Mouse (Mus musculus): ENCODE data around the gene Ubap2l.

Gene Ubap2l

DNA sequence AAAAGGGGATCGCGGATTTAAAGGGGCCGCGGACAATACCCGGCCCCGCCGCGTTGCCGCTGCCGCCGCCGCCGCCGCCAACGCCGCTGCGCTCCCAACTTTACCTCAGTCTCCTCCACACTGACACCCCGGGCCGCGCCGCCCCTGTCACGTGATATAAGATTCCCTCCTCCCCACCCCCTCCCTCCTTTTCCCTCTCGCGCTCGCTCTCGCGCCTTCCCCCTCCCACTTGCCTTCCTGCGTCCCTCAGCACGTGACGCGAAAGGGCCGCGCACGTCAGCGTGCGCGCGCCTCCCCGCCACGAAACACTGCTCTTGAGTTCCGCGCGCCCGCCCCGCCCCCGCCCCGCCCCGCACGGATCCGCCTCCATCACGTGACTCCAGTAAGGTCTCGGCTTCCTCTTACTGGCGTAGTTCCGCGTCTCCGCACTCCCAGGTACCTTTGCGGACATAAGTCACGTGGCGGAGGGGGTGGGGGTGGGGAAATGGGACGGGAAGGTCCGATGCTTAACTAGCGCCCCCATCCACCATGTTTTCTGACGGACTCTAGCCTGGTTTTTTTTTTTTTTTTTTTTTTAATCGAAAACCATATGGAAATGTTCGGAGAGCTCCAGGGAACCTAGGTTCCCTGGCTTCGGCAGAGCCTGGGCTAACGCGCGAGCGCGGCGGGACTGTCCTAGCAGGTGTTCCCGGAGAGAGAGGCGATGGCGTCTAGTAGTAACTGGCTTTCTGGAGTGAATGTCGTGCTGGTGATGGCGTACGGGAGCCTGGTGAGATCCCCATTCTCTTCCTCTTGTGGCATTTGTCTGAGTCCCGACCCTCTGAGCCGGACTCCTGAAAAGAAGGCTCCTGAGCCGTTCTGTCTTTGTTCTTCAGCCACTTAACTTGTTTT is at the start of gene Ubap2l:
Ubap2l (minus strand) TSS at position 278 of the 891 bp plus-strand sequence.
- peak; percentile 97 to 99 for DNase-seq

DNA sequence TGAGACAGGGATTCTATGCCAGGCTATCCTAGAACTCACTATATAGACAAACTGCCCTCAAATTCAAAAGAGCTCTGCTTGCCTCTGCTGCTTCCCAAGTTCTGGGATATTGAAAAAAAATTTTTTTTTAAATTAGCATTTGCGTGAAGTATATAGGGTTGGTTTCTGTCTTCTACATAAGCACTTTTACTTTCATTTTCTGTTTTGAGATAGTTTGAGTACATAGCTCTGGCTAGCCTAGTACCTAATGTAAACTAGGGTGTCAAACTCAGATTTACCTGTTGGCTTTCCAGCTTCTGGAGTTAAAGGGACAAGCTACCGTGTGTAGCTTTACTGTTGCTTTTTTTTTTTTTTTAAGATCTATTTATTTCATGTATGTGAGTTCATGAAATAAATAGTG is 49.2 kb upstream of the Ubap2l start:
- DNase-seq, result no peak

DNA sequence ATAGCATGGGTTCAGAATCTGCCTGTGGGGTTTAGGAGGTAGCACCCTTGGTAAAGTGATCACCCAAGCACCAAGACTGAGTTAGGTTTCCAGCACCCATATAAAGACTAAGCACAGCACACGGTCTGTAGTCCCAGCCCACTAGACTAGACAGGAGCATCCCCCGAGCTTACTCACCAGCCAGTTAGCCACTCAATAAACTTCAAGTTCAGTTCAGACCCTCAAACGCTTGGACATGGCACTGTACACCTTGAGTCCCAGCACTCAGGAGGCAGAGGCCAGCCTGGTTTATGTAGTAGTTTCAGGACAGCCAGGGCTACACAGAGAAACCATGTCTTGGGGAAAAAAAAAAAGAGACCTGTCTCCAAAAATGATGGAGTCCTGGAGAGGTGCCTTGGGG is 48.6 kb upstream of the Ubap2l start:
- no peak for DNase-seq

DNA sequence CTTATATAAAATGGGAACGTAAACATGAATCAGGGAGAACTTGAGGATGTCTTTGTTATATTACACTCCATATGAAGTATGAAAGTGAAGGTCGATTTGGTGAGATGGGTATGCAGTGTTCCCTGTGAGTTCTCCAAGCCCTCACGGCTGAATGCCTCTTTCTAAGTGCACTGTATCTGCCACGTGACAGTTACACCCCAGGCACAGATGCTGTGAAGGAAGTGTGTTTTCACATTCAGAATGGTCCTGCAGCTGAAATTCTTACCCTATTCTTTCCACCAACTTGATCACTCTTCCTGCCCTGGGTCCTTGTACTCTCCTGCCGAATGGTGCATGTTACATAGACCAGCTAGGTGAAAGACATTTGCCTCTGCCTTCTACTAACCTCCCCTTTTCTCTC is 45.5 kb upstream of the Ubap2l start:
- DNase-seq, result no peak

DNA sequence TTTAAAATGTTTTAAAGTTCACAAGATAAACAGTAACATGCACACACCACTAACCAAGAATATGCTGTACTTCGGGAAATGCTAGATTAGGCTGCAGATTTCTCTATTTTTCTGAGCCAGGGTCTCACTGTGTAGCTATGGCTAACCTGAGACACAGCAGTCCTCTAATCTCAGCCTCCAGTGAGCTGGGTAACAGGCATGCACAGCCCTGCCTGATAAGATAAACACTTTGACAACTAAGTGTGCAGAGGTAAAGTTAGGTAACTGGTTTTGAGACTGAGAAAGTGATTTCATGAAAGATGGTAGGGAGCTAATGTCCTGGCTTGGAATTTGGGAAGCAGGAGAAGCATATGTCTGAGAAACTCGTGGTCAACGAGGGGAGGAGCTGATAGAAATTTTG is 42.0 kb upstream of the Ubap2l start:
- DNase-seq, result no peak

DNA sequence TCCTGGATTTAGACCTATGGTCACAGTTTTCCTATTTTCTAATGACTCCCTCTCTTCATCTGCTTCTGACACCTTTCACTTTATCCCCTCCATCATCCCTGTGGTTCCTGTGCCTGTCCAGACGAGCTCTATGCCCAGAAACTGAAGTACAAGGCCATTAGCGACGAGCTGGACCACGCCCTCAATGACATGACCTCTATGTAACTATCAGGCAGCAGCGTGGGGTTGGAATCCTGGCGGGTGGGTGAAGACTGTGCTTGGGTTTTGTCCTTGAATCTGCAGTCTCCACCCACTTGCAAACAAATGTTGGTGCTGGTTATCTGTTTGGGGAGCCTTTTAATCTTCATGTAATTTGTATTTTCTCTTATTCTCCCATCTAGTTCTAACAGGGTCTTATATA is 38.5 kb upstream of the Ubap2l start:
- no peak for DNase-seq

DNA sequence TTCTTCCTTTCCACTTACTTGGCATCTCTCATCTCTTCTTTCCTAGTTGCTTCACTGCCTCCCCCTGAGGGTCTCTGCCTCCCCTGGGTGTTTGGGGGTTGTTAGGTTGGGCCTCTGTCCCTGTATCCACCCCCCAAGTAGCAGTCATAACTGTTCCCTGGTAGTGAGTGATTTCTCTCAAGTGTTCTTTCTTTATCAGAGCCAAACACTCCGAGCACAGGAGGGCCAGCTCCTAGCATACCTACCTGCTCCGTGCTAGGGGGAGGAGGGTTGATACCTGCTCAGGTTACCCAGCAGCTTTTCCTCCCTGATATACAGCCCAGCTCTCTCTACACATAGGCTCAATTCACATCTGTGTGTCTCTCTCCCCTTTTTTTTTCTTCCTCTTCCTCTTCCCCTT is 36.2 kb upstream of the Ubap2l start:
- no peak for DNase-seq

DNA sequence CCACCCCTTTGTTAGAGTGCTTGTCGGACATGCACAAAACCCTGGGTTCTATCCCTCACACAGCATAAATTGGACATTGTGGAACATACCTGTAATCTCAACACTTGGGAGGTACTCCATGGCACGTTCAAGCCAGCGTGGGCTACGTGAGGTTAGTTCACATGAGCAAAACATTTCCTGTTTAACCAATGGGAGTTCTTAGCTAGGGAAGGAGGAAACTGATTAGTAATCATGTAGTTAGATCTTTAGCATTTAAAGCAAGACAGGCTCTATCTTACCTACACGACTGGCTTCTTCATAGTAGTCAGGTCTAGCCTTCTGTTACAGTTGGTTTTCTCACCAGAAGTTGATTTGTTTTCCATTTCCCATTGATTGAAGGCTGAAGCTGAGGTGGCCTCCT is 33.6 kb upstream of the Ubap2l start:
- DNase-seq, result no peak

DNA sequence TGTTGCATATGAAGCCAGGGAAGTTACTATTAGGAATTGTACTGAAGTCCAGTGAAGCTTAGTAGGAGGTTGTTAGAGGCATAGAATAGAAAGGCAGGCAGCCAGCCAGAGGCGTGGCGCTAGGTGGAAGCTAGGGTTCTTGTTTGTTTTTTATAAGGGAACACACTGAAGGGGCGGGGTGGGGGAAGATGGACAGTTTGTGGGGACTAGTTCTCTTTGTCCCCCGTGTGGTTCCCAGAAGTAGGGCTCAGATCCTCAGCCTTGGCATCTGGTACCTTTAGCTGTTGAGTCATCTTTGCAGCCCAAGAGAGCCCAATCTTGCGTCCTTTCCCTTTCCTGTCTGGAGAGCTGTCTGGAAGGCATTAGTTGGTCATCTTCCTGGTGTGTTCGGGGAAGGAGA is 32.9 kb upstream of the Ubap2l start:
- no peak for DNase-seq

DNA sequence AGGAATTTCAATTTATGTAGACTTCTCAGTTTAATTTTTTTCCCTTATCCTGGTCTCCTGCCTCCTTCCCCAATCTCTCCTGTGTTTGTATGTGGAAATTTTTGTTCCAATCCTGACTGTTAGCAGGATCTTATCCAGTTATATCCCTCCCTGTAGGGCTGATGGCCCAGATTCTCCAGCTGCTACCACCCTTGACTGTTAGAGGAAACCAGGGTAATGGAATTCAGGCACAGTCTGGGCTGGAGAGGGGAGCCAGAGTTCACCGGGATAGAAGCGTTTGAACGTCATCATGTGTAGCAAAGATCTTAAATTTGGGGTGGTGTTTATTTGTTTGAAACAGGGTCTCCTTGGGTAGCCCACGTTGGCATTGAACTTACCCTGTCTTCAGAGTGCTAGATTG is 32.4 kb upstream of the Ubap2l start:
- no peak for DNase-seq

DNA sequence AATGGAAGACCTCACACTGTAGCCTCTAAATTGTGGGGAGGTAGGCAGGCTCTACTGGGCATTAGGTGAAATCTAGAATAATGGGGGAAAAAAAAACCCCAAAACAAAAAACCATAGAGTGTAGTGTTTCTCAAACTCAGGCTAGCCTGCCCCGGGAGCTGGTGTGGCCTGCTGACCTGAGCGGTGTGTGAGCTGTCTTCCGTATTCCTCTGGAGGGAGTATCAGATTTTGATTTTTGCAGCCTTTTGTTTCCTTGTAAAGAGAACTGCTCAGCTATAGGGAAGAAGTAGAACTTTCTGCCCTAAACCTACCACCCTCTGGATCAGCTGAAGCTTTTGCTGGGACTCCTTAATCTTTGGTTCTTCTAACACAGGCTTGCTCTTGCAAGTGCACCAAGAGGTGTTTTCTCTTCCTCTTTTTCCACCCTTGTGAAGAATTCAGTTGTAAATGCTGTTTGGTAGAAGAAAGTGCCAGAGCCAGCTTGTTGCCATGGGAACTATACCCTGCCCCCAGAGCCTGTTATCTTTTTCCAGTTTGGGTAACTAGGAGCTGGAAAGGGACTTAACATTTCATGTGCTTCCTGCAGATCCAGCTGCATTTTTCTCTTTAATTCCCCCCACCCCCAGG is 31.4 kb upstream of the Ubap2l start:
- no peak for DNase-seq

DNA sequence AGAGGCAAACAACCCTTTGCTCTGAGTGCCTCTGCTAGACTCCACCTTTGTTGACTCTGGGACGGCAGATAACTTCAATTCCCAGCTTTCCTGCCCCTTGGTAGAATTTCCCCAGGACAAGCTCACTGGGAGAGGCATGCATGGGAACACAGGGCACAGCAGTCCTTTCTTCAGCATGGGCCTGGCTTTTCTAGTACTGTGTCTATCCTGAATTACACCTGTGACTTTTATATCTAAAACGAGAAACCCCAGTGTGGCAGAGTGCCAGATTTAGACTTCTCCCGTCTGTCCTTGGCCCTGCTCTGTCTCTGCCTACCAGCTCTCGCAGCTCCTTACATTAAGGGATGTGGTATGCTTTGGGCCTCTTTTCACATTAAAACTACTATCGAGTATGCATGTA is 30.6 kb upstream of the Ubap2l start:
- peak; percentile 56 to 59 for DNase-seq

DNA sequence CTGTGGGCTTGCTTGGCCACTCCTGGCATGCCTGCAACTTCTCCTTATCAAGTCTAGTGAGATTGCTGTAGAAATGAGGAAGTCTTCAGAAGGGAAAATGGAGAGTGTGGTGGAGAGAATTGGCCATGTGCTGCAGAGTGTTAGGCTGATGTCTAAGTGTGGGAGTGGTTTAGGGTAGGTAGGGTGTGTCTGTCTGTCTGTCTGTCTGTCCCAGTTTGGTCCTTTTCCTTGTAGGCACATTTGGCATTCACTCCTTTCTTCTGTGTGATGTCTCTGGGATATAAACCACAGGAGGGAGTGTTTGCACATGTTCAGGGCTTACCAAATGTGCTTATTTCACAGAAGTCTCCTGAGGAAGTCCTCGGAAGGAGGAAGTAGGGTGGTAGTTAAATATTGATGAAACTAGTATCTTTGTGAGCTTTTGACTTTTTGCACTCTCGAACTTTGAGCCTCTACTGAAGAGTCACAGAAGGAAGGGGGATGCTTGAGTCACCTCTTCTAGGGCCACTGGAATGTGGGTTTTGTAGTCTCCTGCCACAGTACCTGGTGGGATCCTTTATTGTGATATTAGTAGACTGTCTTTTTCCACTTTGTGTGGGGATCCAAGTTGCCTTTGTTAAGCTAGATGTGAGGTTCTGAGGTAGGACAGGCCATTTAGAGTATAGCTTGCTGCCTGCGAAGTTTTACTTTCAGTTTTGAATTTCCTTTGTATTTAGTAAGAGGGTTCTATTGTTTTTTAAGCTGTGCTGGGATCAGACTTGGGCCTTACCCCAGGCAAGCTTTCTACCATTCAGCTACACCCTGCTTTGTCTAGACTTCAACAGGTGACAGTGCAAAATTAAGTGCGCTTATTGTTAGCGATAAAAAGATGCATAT is 29.2 kb upstream of the Ubap2l start:
- no peak for DNase-seq

DNA sequence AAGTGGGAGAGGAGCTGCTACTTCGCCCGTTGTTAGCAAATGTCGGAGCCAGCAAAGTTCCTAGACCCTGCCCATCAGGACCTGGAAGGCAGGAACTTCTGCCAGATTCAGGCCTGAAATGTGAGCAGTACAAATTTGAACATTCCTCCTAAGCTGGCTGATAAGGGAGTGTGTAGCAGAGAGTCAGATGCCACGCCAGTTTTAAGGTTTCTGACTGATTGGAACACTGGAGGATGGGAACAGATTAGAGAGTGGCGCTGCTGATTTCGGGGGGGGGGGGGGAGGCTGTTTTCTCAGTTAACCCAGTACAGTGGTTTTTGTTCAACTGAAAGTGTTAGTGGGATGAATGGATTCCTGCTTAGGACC is 28.1 kb upstream of the Ubap2l start:
- DNase-seq, result no peak

DNA sequence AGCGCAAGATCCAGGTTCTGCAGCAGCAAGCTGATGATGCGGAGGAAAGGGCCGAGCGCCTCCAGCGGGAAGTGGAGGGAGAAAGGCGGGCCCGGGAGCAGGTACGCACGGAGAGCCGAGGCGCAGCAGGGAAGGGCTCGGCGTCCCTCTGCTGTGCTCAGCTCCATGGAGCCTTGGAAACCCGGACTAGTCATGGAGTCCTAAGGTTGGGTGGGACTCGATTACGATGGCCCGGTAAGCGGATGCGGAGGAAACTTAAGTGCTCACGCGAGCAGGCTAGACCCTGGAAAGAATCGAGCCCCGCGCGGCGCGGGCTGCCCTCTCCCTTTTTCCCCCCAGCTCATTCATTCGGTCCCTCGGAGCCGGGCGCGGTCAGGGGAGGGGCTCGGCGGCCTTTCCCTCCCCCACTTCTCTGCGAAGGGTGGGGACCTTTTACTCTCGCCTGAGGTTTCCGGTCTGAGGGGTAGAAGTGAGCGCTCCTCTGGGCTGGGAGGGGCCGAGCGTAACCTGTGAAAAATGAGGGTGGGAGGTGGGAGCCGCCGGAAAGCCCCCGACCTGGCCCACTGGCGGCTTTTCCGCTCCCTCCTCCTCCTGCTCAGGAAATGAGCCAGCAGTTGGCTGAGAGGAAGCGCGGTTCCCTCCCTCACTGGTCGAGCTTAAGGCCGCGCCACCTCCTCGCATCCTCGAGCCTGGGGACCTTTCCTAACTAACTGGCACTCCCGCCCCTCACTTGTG is 27.5 kb upstream of the Ubap2l start:
- peak; percentile 74 to 78 for DNase-seq

DNA sequence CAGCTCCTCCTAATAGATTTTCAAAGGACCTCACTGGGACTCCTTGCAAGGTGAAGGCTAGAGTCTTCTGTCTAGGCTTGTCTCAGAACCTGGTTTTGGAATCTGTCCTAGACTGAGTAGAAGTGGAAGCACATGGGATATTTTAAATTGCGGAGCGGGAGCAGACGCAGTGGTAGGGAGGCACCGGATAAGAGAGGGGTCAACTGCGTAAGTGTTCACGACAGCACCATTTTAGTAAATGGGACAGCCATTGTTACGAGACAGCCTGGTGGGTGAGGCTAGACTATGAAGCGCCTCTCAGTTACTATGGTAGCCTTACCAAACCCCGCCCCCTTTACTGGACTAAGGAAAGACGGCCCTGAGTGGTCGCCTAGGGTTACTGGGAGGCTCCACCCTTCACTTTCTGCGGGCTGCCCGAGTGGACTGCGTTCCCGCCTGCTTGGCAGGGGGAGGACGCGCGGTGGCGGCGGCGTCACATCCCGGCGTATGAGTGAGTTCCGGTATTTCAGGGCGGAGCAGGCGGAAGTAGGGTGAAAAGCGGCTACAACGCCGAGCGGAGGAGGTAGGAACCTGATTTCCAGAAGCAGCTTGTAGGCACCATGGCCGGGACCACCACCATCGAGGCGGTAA is 26.8 kb upstream of the Ubap2l start:
- DNase-seq, result peak; percentile 94 to 96

DNA sequence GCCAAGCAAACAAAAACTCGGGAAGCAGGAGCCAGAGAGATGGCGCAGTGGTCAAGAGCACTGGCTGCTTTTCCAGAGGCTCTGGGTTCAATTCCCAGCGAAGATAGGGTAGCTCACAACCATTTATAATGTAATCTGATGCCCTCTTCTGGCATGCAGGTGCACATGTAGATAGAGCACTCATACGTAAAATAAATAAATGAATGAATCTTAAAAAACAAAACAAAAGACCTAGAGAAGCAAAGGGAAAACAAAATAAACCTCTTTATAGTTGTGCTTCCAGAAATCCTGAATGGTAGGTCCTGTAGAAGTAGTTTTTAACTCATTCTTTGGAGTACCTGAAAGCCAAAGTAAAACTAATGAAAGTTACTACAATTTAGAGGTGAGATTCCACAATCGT is 25.8 kb upstream of the Ubap2l start:
- DNase-seq, result no peak

DNA sequence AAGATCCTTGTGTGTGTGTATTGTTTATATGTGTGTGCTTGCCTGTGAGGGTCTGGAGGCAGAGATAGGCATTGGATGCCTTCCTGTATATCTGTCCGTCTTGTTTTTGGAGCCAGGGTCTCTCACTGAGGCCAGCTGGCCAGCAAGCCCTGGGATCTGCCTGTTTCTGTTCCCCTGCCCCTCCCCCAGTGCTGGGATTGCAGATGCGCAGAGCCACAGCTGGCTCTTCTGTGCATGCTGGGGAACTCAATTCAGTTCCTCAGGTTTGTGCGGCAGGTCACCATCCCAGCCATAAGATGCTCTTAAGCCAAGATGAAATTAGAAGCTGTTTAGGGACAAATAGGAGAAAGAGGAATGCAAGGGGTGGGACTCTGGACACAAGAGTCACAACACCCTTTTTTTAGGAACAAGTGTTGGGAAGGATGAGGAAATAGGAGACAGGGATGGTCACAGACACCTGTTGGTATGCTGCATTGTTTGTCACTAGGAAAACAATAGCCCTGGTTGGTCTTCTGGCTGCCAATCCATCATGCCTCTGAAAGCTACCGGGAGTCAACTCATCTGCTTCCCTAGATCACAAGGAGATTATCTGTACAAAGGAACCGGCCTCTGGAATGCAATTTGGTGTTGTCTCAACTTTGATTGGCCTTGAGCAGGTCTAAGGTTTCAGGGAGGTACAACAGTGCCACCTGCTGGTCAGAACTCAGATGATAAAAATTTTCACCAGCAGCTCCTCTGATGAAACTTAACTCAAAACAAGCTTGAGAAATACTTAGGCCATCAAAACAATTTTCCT is 24.7 kb upstream of the Ubap2l start:
- peak; percentile 86 to 89 for DNase-seq

DNA sequence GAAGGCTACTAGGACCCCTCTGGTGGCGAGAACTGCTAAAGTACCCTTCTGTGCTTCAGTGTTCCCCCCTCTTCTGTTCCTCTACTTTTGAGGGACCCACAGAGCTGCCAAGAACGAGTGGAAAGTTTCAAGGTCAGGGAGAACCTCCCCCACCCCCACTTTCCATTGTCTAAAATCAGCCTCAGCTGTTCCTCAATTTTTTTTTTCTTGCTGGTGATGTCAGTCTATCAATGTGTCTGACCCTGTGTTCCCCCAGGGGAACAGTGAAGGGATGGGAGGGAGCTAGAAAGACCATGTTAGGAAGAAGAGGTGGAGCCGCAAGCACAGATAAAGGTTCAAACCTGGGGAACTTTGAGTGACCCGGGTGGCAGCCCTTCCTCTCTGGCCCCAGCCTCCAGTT is 19.9 kb upstream of the Ubap2l start, which contains the start of gene Tpm3:
Tpm3 (plus strand) TSS at position 356 of the 400 bp plus-strand sequence.
- no peak for DNase-seq

DNA sequence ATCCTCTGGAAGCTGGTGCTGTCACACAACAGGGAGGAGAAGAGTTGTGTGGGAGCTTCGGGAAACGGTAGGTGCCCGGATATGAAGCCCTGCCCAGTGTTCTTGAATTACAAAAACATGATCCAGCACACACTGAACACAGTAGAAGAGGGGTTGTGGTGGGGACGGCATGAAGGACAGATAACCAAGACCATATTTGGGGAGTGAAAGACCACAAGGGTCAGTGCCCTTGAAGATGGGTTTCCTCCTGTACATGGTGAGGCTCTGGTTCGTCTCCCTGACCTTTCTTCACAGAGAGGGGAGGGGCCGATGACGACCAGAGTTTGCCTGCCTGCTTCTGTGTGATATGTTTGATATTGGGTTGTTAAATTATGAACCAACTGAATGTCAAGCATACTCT is 17.3 kb upstream of the Ubap2l start:
- no peak for DNase-seq

DNA sequence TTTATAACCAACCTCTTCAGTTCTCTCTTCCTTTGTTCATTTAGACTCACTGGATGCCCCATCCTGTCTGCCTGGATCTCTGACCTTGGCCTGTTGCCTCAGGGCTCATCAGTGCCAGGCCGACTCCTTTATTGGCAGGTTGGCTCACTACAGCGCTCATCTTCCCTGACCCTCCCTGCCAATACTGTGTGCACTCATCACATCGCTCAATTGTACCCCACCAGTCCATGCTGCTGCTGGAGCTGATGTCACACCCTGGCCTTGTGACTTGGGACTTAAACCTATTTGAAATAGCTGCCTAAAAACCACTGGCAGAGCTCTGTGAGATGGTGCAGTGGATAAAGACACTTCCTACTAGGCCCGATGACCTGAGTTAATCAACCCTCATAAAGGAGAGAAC is 15.4 kb upstream of the Ubap2l start:
- DNase-seq, result peak; percentile 23 to 25

Measured in cerebellum, postnatal 10 days (tissue).